Mouse (Mus musculus) ovary, postnatal 10 days (tissue): ENCODE results near the gene Dnajb3.

ENCODE experiments used
- DNase-seq: peaks from one replicate; pipeline ENCODE4 v3.0.0; 2022; ENCODE audit warnings: low spot score

Dnajb3 gene

DNA sequence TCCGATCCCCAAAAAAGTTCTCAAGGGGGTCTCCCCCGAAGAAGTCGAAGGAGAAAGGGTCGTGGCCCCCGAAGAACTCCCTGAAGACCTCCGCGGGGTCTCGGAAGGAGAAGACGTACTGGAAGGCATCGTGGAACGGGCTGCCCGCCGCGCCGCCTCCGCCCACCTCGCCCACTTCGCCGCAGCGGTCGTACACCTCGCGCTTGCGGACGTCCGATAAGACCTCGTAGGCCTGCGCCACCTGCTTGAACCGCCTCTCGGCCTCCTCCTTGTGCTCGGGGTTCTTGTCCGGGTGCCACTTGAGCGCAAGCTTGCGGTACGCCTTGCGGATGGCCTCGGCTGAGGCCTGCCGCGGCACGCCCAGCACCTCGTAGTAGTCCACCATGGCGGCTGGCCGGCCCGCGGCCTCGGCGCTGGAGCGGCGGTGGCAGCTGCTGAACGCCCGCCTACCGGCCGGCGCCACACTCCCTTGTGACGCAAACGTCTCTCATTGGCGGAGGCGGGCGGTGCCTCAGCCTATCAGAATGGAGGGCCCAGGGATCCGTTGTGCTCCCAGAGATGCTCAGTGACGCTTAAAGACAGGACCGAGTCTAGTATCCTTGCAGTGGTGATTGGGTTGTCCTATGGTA, at the start of gene Dnajb3:
TSS of gene Dnajb3 (minus strand) at position 489 of the 629 bp plus-strand sequence.
- no peak for DNase-seq

- no peak for DNase-seq
These were observed 49.3 kb upstream of the Dnajb3 start for GRCm38 (mm10) chr1:88254793-88255465.

DNA sequence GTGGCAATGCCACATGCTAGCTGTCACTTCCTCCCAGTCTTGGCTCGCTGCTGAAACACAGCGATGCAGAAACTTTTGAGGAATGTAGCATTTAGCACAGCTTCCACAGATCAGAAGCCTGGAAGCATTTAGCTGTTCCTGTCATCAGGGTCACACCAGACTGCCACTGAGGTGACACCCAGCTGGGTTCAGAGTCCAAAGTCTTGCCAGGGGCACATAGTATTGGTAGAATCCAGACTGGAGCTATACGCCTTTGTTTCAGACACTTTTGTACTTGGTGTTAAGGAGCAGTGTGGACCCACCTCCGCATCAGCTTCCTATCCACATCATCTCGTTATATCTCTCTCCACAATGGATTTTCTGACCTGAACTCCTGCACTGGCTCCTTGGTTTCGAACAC, 48.0 kb upstream of the Dnajb3 start:
- no peak for DNase-seq

DNA sequence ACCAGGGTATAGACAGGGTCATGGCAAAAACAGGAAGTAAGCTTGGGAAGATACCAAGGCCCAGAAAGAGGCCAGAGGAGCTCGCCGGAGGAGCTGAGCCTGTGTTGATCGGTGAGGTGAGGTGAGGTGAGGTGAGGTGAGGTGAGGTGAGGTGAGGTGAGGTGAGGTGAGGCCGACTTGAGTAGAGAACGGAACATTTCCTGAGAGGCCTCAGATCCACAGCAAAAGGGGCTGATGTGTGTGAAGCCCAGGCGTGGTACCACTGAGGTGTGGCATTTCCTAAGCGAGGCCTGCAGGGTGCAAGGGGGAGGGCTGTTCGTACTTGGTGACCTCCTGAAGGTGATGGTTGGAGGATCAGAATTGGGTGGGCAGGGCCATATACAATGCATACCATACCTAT, 47.5 kb upstream of the Dnajb3 start:
- no peak for DNase-seq

- no peak for DNase-seq
These were observed 44.4 kb upstream of the Dnajb3 start for GRCm38 (mm10) chr1:88250023-88250422.

- DNase-seq, result no peak
These were observed 44.0 kb upstream of the Dnajb3 start for GRCm38 (mm10) chr1:88249596-88249995.

- DNase-seq, result no peak
These were observed 43.1 kb upstream of the Dnajb3 start for GRCm38 (mm10) chr1:88248658-88249057.

GRCm38 (mm10) chr1:88247660-88248059, 42.1 kb upstream of the Dnajb3 start:
- no peak for DNase-seq

GRCm38 (mm10) chr1:88246386-88246785, 40.8 kb upstream of the Dnajb3 start:
- no peak for DNase-seq

- DNase-seq, result no peak
These were observed 40.3 kb upstream of the Dnajb3 start for GRCm38 (mm10) chr1:88245881-88246280.

DNA sequence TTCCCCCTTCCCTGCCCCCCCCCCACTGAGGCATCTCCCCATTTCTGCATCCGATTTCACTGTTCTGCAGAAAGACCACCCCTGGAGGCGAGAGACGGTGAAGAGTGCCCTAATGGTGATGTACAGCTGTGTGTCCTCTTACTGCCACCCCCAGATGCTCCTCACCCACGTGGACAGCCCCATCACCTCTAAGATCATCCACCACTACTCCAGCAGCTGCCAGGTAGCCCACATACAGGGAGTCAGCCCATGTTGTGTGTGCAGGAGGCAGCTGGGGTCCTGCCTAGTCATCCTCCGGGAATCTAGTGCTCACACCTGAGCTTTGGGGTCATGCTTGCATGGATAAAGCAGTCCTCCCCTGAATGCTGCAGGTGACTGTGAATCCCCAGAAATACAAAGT, 38.3 kb upstream of the Dnajb3 start:
- DNase-seq, result no peak

- DNase-seq, result no peak
These were observed 35.0 kb upstream of the Dnajb3 start for GRCm38 (mm10) chr1:88240579-88240978.

DNA sequence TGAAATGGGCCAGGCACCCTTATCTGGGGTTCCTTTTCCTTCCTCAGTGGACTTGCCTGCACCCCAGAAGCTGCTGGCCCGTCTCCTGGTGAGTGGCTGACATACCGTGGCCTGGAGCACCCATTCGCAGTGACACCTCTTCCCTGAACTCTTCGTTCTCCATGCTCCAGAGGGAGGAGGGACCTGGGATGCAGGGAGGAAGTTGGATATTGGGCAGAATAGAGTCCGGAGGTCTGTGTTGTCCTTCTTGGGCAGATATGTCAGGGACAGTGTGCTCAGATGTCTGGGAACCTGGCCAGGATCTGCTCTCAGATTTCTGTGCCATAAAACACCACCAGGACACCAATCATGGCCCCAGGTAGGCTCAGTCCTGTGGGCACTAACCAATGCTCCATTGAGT, 34.5 kb upstream of the Dnajb3 start:
- no peak for DNase-seq

DNA sequence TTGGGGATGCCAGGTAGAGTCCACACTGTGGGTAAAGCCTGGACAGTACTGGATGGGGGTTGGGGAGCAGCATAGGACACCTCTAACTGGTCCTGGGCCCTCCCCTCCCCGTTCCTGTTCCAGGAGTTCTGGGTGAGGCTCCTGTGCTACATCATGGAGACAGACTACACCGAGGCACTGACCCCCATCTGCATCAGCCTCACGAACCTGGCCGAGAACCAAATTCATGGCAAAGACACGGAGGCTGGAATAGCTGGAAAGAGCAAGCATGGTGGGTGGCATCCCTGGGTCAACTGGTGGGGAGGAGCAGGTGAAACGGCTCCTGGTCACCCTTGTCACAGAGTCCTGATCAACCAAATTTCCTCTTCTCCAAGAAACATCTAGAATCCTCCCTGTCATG, 33.2 kb upstream of the Dnajb3 start:
- no peak for DNase-seq

DNA sequence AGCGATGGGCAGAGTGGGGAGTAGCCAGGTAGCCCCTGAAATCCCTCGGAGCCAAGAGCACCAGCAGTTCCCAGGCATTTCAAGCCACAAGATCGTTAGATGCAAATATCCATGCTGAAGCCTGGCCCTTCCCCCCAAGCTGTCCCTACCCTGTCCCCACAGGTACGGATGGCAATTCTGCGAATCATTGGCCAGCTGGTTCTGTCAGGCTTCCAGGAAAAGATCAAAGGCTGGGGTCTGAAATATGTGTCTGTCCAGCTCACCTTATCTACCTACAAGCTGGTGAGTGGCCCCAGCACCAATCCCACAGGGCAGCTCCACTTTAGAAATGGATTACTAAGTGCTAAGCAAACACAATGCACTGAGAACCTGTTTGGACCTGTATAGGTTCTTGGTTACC, 31.7 kb upstream of the Dnajb3 start:
- DNase-seq, result no peak

DNA sequence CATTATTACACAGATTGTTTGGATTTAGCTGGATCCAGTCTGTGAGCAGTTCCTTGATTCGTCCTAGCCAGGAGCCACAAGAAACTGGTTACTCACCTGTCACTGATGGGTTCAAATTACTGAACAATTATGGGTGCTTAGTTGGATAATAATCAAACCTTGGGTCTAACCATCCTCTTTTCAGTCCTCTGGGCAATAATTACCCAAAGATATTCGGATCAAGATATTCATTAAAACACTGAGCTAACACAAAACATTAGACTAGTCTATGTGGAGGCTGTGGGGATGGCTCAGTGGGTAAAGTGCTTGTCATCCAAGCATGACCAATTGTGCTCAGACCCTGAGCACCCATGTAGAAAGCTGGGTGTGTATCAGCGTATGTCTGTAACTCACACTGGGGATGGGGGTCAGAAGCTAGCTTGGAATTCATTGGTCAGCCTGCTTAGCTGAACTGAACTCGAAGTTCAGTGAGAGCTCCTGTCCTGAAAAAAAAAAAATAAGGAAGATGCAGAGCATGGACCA, 30.4 kb upstream of the Dnajb3 start:
- no peak for DNase-seq

- DNase-seq, result no peak
These were observed 29.7 kb upstream of the Dnajb3 start for GRCm38 (mm10) chr1:88235046-88235893.

- no peak for DNase-seq
These were observed 29.1 kb upstream of the Dnajb3 start for GRCm38 (mm10) chr1:88234646-88235045.

DNA sequence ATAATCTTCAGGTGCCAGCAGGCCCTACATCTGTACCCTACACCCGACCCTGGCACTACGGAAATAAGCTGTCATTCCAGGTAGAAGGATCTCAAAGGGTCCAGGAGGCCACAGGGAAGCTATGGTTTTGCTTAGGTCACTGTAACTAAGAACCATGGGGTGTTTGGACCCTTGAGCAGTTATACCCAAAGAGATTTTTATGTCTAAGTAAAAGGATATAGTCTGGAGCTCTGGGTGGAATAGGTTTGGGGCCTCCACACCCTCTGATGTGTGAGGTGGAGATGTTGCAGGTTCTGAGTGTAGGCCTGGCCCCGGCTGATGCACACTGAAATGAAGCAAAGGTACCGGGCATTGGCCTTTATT, 28.6 kb upstream of the Dnajb3 start:
- no peak for DNase-seq

- no peak for DNase-seq
These were observed 28.1 kb upstream of the Dnajb3 start for GRCm38 (mm10) chr1:88233421-88234247.

DNA sequence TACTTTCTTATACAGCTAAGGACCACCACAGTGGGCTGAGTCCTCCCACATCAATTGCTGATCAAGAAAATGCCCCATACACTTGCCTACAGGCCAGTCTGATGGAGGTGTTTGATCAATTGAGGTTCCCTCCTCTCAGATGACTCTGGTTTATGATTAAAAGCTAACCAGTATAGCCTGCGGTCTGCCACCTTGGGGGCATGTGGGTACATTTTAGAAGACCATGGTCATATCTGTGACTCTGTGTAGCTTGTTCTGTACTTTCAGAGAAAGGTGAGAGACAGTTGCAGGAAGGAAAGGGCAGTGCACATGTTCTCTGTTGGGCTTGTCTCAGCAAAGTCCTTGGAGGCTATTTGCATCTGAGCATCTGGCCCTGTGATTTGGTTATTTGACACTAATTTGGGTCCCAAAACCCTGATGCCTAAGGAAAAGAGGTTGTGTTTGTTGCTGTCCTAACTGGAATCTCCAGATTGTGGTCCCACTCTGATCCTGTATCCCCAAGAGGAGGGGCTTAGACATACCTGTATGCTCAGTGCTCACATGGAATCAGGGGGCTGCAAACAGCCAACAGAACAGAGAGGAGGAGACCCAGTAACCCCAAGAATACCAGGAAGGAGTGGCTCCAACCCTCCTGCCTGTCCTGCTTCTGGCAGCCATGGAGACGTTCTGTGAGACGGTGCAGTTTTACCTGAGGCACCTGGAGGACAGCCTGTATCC, 27.2 kb upstream of the Dnajb3 start:
- no peak for DNase-seq
